Mouse (Mus musculus): ENCODE results near the gene Zfp952. TPM values are rescaled to one million over a fixed set of nuclear protein-coding genes. Genes with fewer than 3 reads are reported as not detected.

Zfp952 gene
- polyA plus RNA-seq (2012; rRNA removed; ENCODE audit: low replicate concordance), result 2.3 and 5.2 TPM in 2 replicates

GRCm38 (mm10) chr17:32992699-32993474 is at the start of gene Zfp952:
Gene Zfp952, plus strand, starts transcription at chr17:32993129.

GRCm38 (mm10) chr17:32947215-32947914 is 45.6 kb upstream of the Zfp952 start, which contains the start of gene Cyp4f13:
Gene Cyp4f13, minus strand, starts transcription at chr17:32947402.

GRCm38 (mm10) chr17:32965623-32966290 is 27.2 kb upstream of the Zfp952 start, which contains the start of gene Zfp472:
Gene Zfp472, plus strand, starts transcription at chr17:32965814.

GRCm38 (mm10) chr17:33032900-33033891 is 40.3 kb downstream of the Zfp952 start, which contains the start of gene Zfp763:
Gene Zfp763, minus strand, starts transcription at chr17:33033402.

Other genes with a start within 250 kb of the Zfp952 start
- 8.4 and 20.7 TPM in 2 replicates for gene Zfp871, start 204.8 kb upstream of the Zfp952 start, polyA plus RNA-seq (2012; rRNA removed; ENCODE audit: low replicate concordance)
- 0.11 and 0.19 TPM in 2 replicates for gene Zfp811, start 183.2 kb upstream of the Zfp952 start, polyA plus RNA-seq (2012; rRNA removed; ENCODE audit: low replicate concordance)
- gene Zfp799, start 162.9 kb upstream of the Zfp952 start, polyA plus RNA-seq (2012; rRNA removed; ENCODE audit: low replicate concordance), result 2.9 and 4.8 TPM in 2 replicates
- 0.50 and 1.4 TPM in 2 replicates for gene Zfp870, start 101.5 kb upstream of the Zfp952 start, polyA plus RNA-seq (2012; rRNA removed; ENCODE audit: low replicate concordance)
- 0.37 and 1.3 TPM in 2 replicates for gene Cyp4f14, start 75.8 kb upstream of the Zfp952 start, polyA plus RNA-seq (2012; rRNA removed; ENCODE audit: low replicate concordance)
- gene Cyp4f13, start 45.7 kb upstream of the Zfp952 start, polyA plus RNA-seq (2012; rRNA removed; ENCODE audit: low replicate concordance), result 53.0 and 79.9 TPM in 2 replicates
- gene Zfp472, start 27.3 kb upstream of the Zfp952 start, polyA plus RNA-seq (2012; rRNA removed; ENCODE audit: low replicate concordance), result 0.31 and 1.7 TPM in 2 replicates
- gene Zfp763, start 40.3 kb downstream of the Zfp952 start, polyA plus RNA-seq (2012; rRNA removed; ENCODE audit: low replicate concordance), result 0.27 and 0.80 TPM in 2 replicates
- not detected in 2 replicates for gene 4921501E09Rik, start 74.9 kb downstream of the Zfp952 start, polyA plus RNA-seq (2012; rRNA removed; ENCODE audit: low replicate concordance)
- 1.1 and 1.9 TPM in 2 replicates for gene Zfp563, start 96.2 kb downstream of the Zfp952 start, polyA plus RNA-seq (2012; rRNA removed; ENCODE audit: low replicate concordance)
- 0.03 TPM in 1 of 2 replicates, not detected in the other for gene Morc2b, start 146.6 kb downstream of the Zfp952 start, polyA plus RNA-seq (2012; rRNA removed; ENCODE audit: low replicate concordance)
- not detected in 2 replicates for gene Olfr55, start 175.3 kb downstream of the Zfp952 start, polyA plus RNA-seq (2012; rRNA removed; ENCODE audit: low replicate concordance)
- not detected in 2 replicates for gene Olfr239, start 198.2 kb downstream of the Zfp952 start, polyA plus RNA-seq (2012; rRNA removed; ENCODE audit: low replicate concordance)
- 0.29 TPM in 1 of 2 replicates, not detected in the other for gene Olfr1564, start 228.6 kb downstream of the Zfp952 start, polyA plus RNA-seq (2012; rRNA removed; ENCODE audit: low replicate concordance)

Measured in mammary gland, adult 2 months (tissue).